Mouse (Mus musculus) midbrain, embryonic 15.5 days (tissue): Measurements from ENCODE around the gene Gm28038. TPM values are rescaled to one million over a fixed set of nuclear protein-coding genes. Genes with fewer than 3 reads are reported as not detected.

Experiments
- ATAC-seq: fragments of 200-750 bp; cut with Nextera tagmentation; replicated peaks from 2 replicates; pipeline ENCODE4 v1.8.0; 2017; ENCODE audit warnings: moderate TSS enrichment
- H3K27ac ChIP-seq: fragments of 300-500 bp; sonication (generic); 2 replicates; pipeline ENCODE4 v1.5.1; 2015; ENCODE audit warnings: mild to moderate bottlenecking, inconsistent platforms
- H3K27me3 ChIP-seq: fragments of 300-500 bp; sonication (generic); replicated peaks from 2 replicates; pipeline ENCODE4 v1.6.1; 2015; ENCODE audit warnings: inconsistent platforms
- H3K36me3 ChIP-seq: fragments of 300-500 bp; sonication (generic); replicated peaks from 2 replicates; pipeline ENCODE4 v1.6.1; 2015; ENCODE audit warnings: inconsistent platforms
- H3K4me1 ChIP-seq: fragments of 300-500 bp; sonication (generic); 2 replicates; pipeline ENCODE4 v1.6.1; 2015; ENCODE audit warnings: inconsistent platforms
- H3K4me2 ChIP-seq: fragments of 300-500 bp; sonication (generic); 2 replicates; pipeline ENCODE4 v1.6.1; 2015; ENCODE audit warnings: inconsistent platforms, mild to moderate bottlenecking, moderate library complexity
- H3K4me3 ChIP-seq: fragments of 300-500 bp; sonication (generic); 2 replicates; pipeline ENCODE4 v1.5.1; 2015; ENCODE audit warnings: mild to moderate bottlenecking, inconsistent platforms
- H3K9ac ChIP-seq: fragments of 300-500 bp; sonication (generic); 2 replicates; pipeline ENCODE4 v1.6.1; 2015; ENCODE audit warnings: mild to moderate bottlenecking, inconsistent platforms
- H3K9me3 ChIP-seq: fragments of 300-500 bp; sonication (generic); 2 replicates; pipeline ENCODE4 v1.6.1; 2016; ENCODE audit warnings: inconsistent platforms
- WGBS: fragments of 180-500 bp; shearing (Covaris S2); methylation state at CpG from one replicate; pipeline ENCODE4 v1.1.7; 2015; ENCODE audit warnings: mixed read lengths; 5-methylcytosine and 5-hydroxymethylcytosine counted together
- polyA plus RNA-seq: library from polyadenylated mRNA; unstranded; fragments of >200 nt; fragmentation: Nextera tagmentation; extraction: Ambion mirVana; gene quantifications from 2 replicates; pipeline ENCODE4 v1.2.1, GENCODE M21; 2015

Gene Gm28038
- polyA plus RNA-seq, 1 experiment from 2014 or later: not detected

DNA sequence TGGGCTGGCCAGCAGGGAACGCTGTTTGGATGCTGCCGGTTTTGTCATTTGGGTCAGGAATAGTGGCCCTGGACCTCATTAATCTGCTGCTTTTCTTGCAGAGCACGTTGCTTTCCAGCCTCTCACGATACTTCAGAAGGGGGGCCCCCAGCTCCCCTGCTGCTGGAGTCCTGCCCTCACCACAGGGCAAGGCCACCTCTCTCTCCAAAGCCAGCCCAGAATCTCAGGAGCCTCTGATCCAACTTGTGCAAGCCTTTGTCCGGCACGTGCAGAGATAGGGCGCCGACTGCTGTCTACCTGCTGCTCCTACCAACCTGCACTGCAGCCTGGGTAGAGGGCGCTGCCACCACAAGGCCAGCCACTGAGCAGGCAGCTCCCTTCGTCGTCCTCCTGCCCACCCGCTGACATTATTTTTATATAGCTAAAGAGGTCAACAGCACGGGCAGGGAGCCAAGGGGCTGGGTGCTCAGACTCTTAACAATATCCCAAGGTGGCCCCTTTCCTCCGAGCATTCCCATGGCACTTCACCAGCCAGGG, 62.8 kb downstream of the Gm28038 start:
- Histone ChIP-seq H3K4me3 (no peak overlapping the region), H3K4me2 (no peak overlapping the region), H3K27ac (no peak overlapping the region), H3K9ac (no peak overlapping the region), H3K4me1 (no peaks in the 10 kb centered on the region), H3K27me3 (no peaks in the 10 kb centered on the region), H3K36me3 (peaks cover 64% of the 10 kb centered on the region), H3K9me3 (no peaks in the 10 kb centered on the region)
- 67% methylated on average over 14 of the region's 14 CpGs for WGBS
- no peak for ATAC-seq

DNA sequence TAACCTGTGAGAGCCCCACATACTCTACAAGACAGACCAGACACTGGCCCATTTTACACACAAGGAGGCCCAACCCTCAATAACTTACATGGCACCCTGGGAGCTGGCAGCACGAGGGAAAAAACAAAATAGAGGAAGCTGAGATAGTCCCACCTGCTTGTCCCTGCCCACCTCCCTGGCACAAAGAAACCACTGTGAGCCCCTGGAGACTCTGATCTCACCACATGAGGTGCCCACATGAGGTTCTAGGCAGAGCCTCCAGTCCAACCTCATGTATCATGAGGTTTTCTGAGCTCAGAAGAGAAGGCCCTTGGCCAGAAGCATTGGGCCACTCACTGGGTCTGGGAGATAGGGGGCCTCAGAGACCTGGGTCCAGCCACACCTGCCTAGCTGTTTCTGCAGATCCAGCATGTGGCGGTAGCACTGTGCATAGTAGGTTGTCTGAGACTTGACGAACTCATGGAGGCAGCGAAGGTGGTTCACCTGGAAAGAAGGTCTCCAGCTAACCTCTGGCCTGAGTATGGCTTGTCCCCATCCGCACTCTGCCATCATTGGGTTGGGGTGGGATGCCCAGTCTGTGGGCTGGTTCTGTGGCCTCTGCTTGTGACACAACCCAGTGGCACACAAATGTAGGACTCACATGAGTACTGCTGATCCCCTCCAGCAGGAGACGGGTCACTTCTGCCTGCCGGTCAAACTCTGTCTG, 65.3 kb downstream of the Gm28038 start:
- WGBS: 88% methylated on average over 7 of the region's 7 CpGs
- ATAC-seq: no peak

DNA sequence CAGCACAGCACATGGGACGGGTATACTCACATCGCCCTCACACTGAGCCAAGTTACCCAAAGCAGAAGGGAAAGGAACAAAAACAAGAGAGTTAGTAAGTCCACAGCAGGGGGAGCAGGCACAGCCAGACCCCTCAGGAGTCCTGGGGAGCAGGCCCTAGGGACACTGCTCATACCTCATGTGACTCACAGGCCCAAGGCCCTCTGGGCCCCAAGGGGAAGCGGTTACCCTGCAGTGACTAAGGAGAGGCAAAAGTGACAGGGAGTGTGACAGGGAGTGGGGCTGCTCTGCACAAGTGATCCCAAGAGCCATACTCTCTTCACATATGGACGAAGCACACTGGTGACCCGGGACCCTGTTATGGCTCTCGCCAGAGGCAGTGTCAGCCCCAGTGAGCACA, 68.4 kb downstream of the Gm28038 start:
- no peak overlapping the region for H3K4me2 ChIP-seq
- WGBS: 84% methylated on average over 6 of the region's 6 CpGs
- no peak for ATAC-seq
- H3K4me1 ChIP-seq: no peaks in the 10 kb centered on the region
- no peak overlapping the region for H3K4me3 ChIP-seq
- peaks cover 56% of the 10 kb centered on the region for H3K36me3 ChIP-seq
- no peaks in the 10 kb centered on the region for H3K27me3 ChIP-seq
- H3K27ac ChIP-seq: no peak overlapping the region
- H3K9ac ChIP-seq: no peak overlapping the region
- no peaks in the 10 kb centered on the region for H3K9me3 ChIP-seq

More for the DNA sequence above, 65.3 kb downstream of the Gm28038 start:
- Histone ChIP-seq H3K36me3 (peaks cover 71% of the 10 kb centered on the region), H3K9me3 (no peaks in the 10 kb centered on the region), H3K4me1 (no peaks in the 10 kb centered on the region), H3K4me2 (no peak overlapping the region), H3K4me3 (no peak overlapping the region), H3K9ac (no peak overlapping the region), H3K27me3 (no peaks in the 10 kb centered on the region), H3K27ac (no peak overlapping the region)

Other genes starting within 250 kb of the Gm28038 start
- gene Wdr34, start 232.2 kb upstream of the Gm28038 start, polyA plus RNA-seq: 86.7 and 88.7 TPM in 2 replicates
- 338 and 355 TPM in 2 replicates for gene Set, start 223.7 kb upstream of the Gm28038 start, polyA plus RNA-seq
- 1.8 and 1.9 TPM in 2 replicates for gene Pkn3, start 203.4 kb upstream of the Gm28038 start, polyA plus RNA-seq
- gene Zdhhc12, start 187.4 kb upstream of the Gm28038 start, polyA plus RNA-seq: 20.5 and 21.0 TPM in 2 replicates
- gene Zer1, start 156.5 kb upstream of the Gm28038 start, polyA plus RNA-seq: 16.5 and 17.7 TPM in 2 replicates
- 12.3 and 13.7 TPM in 2 replicates for gene Tbc1d13, start 147.3 kb upstream of the Gm28038 start, polyA plus RNA-seq
- 19.5 and 20.4 TPM in 2 replicates for gene Endog, start 109.5 kb upstream of the Gm28038 start, polyA plus RNA-seq
- 65.3 and 69.9 TPM in 2 replicates for gene Spout1, start 102.6 kb upstream of the Gm28038 start, polyA plus RNA-seq
- gene Kyat1, start 75.2 kb upstream of the Gm28038 start, polyA plus RNA-seq: 15.0 and 16.8 TPM in 2 replicates
- gene Lrrc8a, start 43.3 kb upstream of the Gm28038 start, polyA plus RNA-seq: 62.5 and 62.7 TPM in 2 replicates
- gene Gm28035, start 40.5 kb upstream of the Gm28038 start, polyA plus RNA-seq: 0.31 and 0.38 TPM in 2 replicates
- 7.0 and 7.3 TPM in 2 replicates for gene Phyhd1, start 14.8 kb upstream of the Gm28038 start, polyA plus RNA-seq
- gene Dolk, start 5.3 kb downstream of the Gm28038 start, polyA plus RNA-seq: 40.7 TPM in 2 replicates
- 22.6 and 22.7 TPM in 2 replicates for gene Nup188, start 5.4 kb downstream of the Gm28038 start, polyA plus RNA-seq
- 214 and 219 TPM in 2 replicates for gene Sh3glb2, start 78.3 kb downstream of the Gm28038 start, polyA plus RNA-seq
- 33.9 and 34.9 TPM in 2 replicates for gene Miga2, start 83.2 kb downstream of the Gm28038 start, polyA plus RNA-seq
- 66.8 and 69.9 TPM in 2 replicates for gene Dolpp1, start 111.2 kb downstream of the Gm28038 start, polyA plus RNA-seq
- gene Crat, start 134.8 kb downstream of the Gm28038 start, polyA plus RNA-seq: 22.5 and 23.9 TPM in 2 replicates
- gene Ptpa, start 135.0 kb downstream of the Gm28038 start, polyA plus RNA-seq: 152 and 155 TPM in 2 replicates
- gene Ier5l, start 193.2 kb downstream of the Gm28038 start, polyA plus RNA-seq: 2.3 and 2.8 TPM in 2 replicates